Mouse (Mus musculus): ENCODE data around the gene Adgrl3. TPM values are rescaled to one million over a fixed set of nuclear protein-coding genes. Genes with fewer than 3 reads are reported as not detected.

Adgrl3 gene
- polyA plus RNA-seq, 1 experiment from 2014 or later = 66.3 TPM

DNA sequence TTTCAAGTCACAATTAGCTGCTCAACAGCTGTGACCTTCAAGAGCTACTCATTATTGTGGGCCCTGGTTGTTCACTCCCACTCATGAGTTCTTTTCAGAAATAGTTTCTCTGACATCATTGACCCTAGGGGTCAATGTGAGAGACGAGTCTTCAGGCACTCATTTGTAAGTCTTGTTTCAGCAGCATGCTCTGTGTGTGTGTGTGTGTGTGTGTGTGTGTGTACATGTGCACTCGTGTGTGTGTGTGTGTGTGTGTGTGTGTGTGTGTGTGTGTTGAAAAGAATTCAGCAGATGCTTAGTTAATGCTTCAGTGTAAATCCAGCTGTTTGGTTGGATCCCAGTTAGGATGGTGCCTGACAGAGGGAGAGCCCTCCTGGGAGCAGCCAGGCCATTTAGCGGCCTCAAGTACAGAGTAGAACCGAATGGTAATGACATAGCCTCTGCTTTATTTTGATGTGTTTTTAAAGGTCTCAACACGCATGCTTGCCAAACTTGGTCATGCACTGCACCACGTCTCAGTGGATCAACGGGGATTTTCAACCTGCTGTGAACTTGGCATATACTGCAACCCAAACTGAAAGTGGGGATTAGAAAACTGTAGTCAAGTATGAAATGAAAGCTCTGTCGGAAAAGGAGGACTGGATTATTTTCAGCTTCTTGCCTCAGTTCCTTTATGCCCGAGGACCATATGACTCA lies 325.6 kb downstream of the Adgrl3 start:
- H3K27me3 ChIP-seq = no peaks in the 10 kb centered on the region
- 41% methylated on average over 9 of the region's 9 CpGs for whole genome bisulfite sequencing
- H3K4me3 ChIP-seq = no peak overlapping the region
- no peak overlapping the region for H3K9ac ChIP-seq
- H3K4me1 ChIP-seq = peaks cover 35% of the 10 kb centered on the region
- peak; percentile 68 for ATAC-seq (ENCODE audit: low FRiP score, low read depth)
- no peak overlapping the region for H3K27ac ChIP-seq
- no peak overlapping the region for H3K4me2 ChIP-seq (replicated peaks)
- no peaks in the 10 kb centered on the region for H3K9me3 ChIP-seq
- H3K36me3 ChIP-seq = no peaks in the 10 kb centered on the region

DNA sequence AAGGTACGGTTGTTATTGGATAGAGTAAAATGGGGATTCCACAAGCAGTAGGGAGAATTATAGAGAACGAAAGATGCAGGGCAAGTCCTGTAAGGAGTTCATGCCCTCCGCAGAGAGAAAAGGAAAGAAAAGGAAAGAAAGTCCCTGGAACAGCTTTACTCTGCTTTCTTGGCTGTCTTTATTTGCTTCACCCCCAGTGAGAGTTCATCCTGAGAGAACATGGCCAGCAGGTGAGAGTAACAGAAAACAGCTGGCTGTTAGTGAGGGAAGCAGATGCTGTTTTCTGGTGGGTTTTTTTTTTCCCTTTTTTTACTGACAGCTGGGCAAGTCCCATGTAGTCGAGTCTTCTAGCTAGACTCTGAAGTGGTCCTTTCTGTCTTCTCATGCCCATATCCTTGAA lies 327.6 kb downstream of the Adgrl3 start:
- Histone ChIP-seq H3K27me3 (no peaks in the 10 kb centered on the region), H3K9ac (no peak overlapping the region), H3K4me2 (replicated peaks) (peak overlapping the region; percentile 21; the same call in 1 of the 2 replicates), H3K9me3 (no peaks in the 10 kb centered on the region), H3K4me3 (no peak overlapping the region), H3K36me3 (no peaks in the 10 kb centered on the region), H3K27ac (peak overlapping the region; percentile 44; the same call in 1 of the 2 replicates), H3K4me1 (peaks cover 35% of the 10 kb centered on the region)
- peak; percentile 53; the same call in 1 of the 2 replicates for ATAC-seq (ENCODE audit: low FRiP score, low read depth)
- WGBS = 14% methylated on average over 4 of the region's 4 CpGs

DNA sequence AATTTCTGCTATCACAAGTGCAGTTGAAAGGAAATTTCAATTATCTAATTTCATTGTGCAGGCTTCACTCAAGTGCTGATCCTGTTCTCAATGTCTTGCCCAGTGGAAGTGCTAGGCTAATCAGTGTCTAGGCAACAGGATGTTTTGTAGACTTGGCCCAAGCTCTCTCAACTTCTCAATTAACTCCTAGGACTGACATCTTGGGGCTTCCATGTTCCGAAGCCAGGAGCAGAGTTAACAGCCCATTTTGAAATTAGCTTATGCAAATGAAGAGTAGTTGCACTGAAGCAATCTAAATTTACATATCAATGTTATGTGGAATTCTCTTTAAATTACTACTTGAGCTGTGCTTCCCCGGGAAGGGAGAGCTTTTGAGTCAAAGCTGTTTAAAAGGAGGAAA lies 339.6 kb downstream of the Adgrl3 start:
- 61% methylated on average over 2 of the region's 2 CpGs for WGBS
- Histone ChIP-seq H3K9ac (no peak overlapping the region), H3K9me3 (no peaks in the 10 kb centered on the region), H3K36me3 (no peaks in the 10 kb centered on the region), H3K4me2 (replicated peaks) (no peak overlapping the region), H3K4me3 (no peak overlapping the region), H3K27me3 (no peaks in the 10 kb centered on the region), H3K4me1 (no peaks in the 10 kb centered on the region), H3K27ac (no peak overlapping the region)
- ATAC-seq (ENCODE audit: low FRiP score, low read depth) = no peak

DNA sequence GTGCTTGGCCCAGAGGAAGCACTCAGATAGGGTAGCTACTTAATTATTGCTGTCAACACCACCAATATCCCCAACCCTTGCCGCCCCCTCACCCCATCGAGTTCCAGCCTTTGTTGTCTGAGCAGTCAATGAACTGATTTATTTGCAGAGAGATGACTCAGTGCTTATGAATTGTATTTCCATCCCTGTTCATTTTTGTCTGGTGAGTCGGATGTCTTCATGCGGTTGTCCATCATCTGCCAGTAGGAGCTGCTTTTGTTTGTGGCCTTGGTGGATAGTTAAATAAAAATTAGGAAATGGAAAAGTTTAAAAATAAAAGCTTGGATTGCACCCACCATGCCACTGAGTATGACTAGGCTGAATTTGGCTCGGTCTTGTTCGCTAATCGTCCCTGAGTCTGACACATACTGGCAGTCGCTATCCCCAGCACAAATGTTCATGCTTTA lies 344.3 kb downstream of the Adgrl3 start:
- Histone ChIP-seq H3K9ac (no peak overlapping the region), H3K4me3 (no peak overlapping the region), H3K27ac (no peak overlapping the region), H3K4me1 (no peaks in the 10 kb centered on the region), H3K9me3 (no peaks in the 10 kb centered on the region), H3K4me2 (replicated peaks) (no peak overlapping the region), H3K36me3 (no peaks in the 10 kb centered on the region), H3K27me3 (no peaks in the 10 kb centered on the region)
- 86% methylated on average over 8 of the region's 8 CpGs for WGBS
- ATAC-seq (ENCODE audit: low FRiP score, low read depth) = no peak

DNA sequence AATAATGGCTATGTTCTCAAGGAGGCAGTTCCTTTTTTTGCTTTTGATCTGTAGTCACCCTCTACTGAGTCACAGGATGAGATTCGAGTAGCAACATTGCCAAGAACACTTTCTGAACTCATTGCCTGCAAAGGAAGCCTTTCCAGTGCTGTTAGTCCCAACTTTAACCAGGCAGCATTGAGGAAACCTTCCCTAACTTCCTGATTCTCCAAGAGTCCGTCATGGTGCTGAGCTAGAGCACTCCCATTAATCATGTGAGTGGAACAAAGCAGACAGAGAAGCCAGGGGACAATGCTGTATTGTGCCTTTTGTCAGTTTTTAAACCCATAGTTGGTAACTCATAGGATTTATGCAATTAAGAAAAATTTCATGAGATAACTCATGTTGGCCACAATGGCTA lies 345.3 kb downstream of the Adgrl3 start:
- Histone ChIP-seq H3K9ac (no peak overlapping the region), H3K27me3 (no peaks in the 10 kb centered on the region), H3K4me1 (no peaks in the 10 kb centered on the region), H3K4me3 (no peak overlapping the region), H3K36me3 (no peaks in the 10 kb centered on the region), H3K27ac (no peak overlapping the region), H3K9me3 (no peaks in the 10 kb centered on the region), H3K4me2 (replicated peaks) (no peak overlapping the region)
- WGBS = 70% methylated on average over 2 of the region's 2 CpGs
- ATAC-seq (ENCODE audit: low FRiP score, low read depth) = no peak

DNA sequence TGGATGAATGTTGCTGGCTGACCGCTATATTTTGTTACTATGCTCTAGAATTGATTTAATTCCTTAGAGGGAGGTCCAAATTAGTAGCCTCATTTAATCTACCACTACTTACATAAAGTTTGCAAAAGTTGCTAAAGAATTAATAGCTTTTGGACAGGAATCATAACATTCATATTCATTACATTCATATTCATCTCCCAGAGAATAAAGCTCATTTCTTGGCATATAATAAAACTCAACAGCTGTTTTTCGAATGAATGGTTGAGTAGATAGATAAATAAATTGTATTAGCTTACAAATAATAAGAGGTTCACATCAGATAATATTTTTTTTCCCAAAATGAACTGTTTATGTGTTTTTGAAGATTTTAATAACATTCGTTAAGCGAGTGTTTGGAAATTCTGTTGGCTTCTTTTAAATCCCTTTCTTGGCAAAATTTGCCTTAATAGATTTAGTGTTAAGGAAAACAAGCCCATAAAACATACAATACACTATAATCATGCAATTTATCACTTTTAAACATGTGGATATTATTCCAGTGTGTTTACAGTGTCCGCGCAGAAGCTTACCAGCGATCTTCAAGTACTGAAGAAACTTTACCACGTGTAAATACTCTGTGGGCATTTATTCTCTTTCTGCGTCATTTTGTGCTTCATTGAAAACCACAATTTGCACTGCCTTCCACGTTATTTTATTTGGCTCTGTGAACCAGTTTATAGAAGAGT lies 350.4 kb downstream of the Adgrl3 start:
- no peaks in the 10 kb centered on the region for H3K27me3 ChIP-seq
- 53% methylated on average over 10 of the region's 10 CpGs for WGBS
- no peak overlapping the region for H3K4me2 ChIP-seq (replicated peaks)
- no peaks in the 10 kb centered on the region for H3K9me3 ChIP-seq
- no peak overlapping the region for H3K4me3 ChIP-seq
- no peaks in the 10 kb centered on the region for H3K36me3 ChIP-seq
- peak overlapping the region; percentile 22; the same call in 1 of the 2 replicates for H3K27ac ChIP-seq
- no peak overlapping the region for H3K9ac ChIP-seq
- ATAC-seq (ENCODE audit: low FRiP score, low read depth) = no peak
- no peaks in the 10 kb centered on the region for H3K4me1 ChIP-seq

DNA sequence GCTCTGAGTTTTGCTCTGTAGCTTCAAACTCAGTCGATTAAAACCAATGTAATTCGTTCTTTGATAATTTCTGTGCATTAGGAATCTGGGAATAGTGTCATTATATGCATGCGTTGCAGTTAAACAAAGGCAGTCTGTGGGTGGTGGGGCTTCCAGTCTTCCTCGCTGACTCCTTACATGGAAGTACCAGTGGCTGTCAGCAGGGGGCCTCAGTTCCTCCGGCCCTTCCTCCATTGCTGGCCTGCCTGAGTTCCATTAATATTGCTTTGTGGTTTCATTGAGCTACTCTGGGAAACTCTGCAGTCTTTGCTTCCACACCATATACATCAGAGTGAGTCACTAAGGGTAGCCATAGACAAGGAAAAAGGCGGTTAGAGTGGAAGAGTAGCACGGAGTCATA lies 356.1 kb downstream of the Adgrl3 start:
- H3K9me3 ChIP-seq = peaks cover 3% of the 10 kb centered on the region; the same call in 1 of the 2 replicates
- no peaks in the 10 kb centered on the region for H3K4me1 ChIP-seq
- no peaks in the 10 kb centered on the region; the same call in 1 of the 2 replicates for H3K36me3 ChIP-seq
- no peak overlapping the region for H3K27ac ChIP-seq
- no peak for ATAC-seq (ENCODE audit: low FRiP score, low read depth)
- no peak overlapping the region for H3K4me2 ChIP-seq (replicated peaks)
- H3K4me3 ChIP-seq = no peak overlapping the region
- WGBS = 90% methylated on average over 7 of the region's 7 CpGs
- no peaks in the 10 kb centered on the region for H3K27me3 ChIP-seq
- no peak overlapping the region for H3K9ac ChIP-seq

DNA sequence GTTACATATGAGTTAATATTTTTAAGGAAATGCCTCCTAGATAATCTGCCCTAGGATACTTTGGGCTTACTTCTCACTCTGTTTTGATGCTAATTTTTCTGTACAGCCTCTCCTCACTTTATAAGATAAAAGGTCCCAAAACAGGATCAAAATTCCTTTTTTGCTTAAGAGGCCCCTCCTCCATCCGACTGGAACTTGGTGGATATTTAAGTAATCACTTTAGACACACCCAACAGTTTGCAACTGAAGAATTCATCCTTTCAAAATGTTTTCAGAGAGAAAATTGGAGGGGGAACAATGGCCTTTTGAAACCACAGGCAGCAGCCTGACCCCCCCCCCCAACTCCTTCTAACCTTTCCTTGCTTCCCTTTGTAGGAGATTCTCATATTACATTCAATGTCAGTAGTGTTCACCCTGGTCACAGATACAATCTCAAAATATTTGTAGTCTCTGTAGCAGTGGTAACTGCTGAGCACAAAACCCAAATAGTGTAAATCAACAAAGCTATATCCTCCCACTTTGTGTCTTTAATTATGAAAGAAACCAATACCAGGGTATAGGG lies 385.7 kb downstream of the Adgrl3 start:
- H3K36me3 ChIP-seq = peaks cover 7% of the 10 kb centered on the region; the same call in 1 of the 2 replicates
- H3K4me3 ChIP-seq = no peak overlapping the region
- H3K9me3 ChIP-seq = no peaks in the 10 kb centered on the region
- no peak overlapping the region for H3K9ac ChIP-seq
- H3K27me3 ChIP-seq = no peaks in the 10 kb centered on the region
- no peak overlapping the region for H3K27ac ChIP-seq
- ATAC-seq (ENCODE audit: low FRiP score, low read depth) = no peak
- no peaks in the 10 kb centered on the region for H3K4me1 ChIP-seq
- no peak overlapping the region for H3K4me2 ChIP-seq (replicated peaks)
- whole genome bisulfite sequencing = 61% methylated on average over 1 of the region's 1 CpGs

DNA sequence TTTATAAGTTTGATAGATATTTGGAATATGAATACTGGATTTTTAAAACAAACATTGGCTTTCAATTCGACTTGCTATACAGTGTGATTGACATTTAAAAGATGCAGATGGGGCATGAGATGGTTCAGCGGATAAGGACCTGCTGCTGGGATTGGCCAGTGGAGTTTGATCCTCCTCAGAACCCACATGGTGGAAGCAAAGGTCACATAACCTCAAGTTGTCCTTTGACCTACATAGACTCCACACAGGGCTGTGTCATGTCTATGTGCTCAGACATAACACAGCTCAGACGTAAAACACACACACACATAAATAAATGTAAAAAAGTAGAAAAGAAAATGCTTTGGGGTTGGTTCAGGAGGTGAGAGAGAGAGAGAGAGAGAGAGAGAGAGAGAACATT lies 397.4 kb downstream of the Adgrl3 start:
- no peaks in the 10 kb centered on the region for H3K27me3 ChIP-seq
- H3K4me3 ChIP-seq = no peak overlapping the region
- ATAC-seq (ENCODE audit: low FRiP score, low read depth) = no peak
- H3K4me2 ChIP-seq (replicated peaks) = no peak overlapping the region
- 69% methylated on average over 3 of the region's 3 CpGs for WGBS
- no peaks in the 10 kb centered on the region for H3K4me1 ChIP-seq
- no peak overlapping the region for H3K9ac ChIP-seq
- H3K36me3 ChIP-seq = no peaks in the 10 kb centered on the region
- no peaks in the 10 kb centered on the region for H3K9me3 ChIP-seq
- no peak overlapping the region for H3K27ac ChIP-seq

DNA sequence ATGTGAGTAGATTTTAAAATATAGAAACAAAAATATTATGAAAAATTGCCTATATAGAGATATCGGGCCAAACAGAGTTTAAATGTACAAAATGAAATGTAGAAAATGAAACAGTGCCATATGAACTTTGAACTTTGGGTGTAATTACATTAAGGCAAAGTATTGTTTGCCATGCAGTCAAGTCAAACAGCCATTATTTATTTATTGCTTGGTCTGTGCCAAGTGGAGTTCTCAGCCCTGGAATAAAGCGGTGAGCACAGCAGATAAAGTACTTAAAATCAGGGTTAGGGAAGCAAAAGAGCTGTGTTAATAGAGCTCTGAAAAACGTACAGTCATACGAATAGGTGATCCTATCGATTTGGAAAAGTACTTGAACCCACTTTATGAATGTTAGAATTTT lies 407.5 kb downstream of the Adgrl3 start:
- 74% methylated on average over 5 of the region's 5 CpGs for WGBS
- no peaks in the 10 kb centered on the region for H3K27me3 ChIP-seq
- ATAC-seq (ENCODE audit: low FRiP score, low read depth) = no peak

DNA sequence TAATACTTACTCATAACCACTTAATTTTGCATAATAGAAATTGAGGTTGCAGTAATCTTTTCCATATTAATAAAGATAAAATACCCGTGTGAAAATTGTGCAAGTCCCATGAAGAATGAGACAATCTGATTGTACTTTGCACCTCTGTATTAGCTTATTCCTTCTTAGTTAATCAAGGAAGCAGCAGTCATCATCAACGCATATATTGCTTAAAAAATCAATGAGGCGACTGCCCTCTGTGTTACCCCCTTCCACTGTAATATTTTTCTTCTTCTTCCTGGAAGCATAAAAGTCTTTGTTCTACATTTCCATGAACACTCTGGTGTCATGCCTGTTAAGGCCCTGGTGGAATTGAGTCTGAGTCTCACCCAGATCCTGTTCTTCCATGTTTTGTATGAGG lies 416.4 kb downstream of the Adgrl3 start:
- H3K27ac ChIP-seq = no peak overlapping the region
- no peaks in the 10 kb centered on the region for H3K4me1 ChIP-seq
- no peak for ATAC-seq (ENCODE audit: low FRiP score, low read depth)
- no peaks in the 10 kb centered on the region for H3K27me3 ChIP-seq
- peaks cover 8% of the 10 kb centered on the region for H3K36me3 ChIP-seq
- no peak overlapping the region for H3K4me3 ChIP-seq
- no peak overlapping the region for H3K9ac ChIP-seq
- WGBS = 83% methylated on average over 3 of the region's 3 CpGs
- peaks cover 8% of the 10 kb centered on the region; the same call in 1 of the 2 replicates for H3K9me3 ChIP-seq
- no peak overlapping the region for H3K4me2 ChIP-seq (replicated peaks)

More for the DNA sequence above, 407.5 kb downstream of the Adgrl3 start:
- H3K4me2 ChIP-seq (replicated peaks) = no peak overlapping the region
- H3K36me3 ChIP-seq = peaks cover 5% of the 10 kb centered on the region
- H3K27ac ChIP-seq = no peak overlapping the region
- no peak overlapping the region for H3K9ac ChIP-seq
- peaks cover 4% of the 10 kb centered on the region; the same call in 1 of the 2 replicates for H3K9me3 ChIP-seq
- H3K4me1 ChIP-seq = no peaks in the 10 kb centered on the region
- no peak overlapping the region for H3K4me3 ChIP-seq

DNA sequence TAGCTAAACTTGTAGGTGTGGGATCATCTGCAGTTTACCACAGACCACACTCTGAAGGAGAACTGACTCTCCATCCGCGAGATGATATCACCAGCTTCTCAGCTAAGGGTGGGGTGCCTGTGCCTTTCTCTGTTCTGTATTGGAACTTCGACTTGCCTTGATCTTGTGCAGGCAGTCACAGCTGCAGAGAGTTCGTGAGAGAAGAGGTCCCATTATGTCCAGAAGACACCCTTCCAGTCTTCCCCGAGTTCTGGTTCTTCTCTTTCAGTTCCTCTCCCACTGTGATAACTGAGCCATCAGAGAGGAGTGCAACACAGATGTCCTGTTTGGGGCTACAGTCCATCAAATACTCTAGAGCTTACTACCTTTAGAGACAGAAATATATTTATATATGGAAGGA lies 422.2 kb downstream of the Adgrl3 start:
- Histone ChIP-seq H3K27ac (no peak overlapping the region), H3K9ac (no peak overlapping the region), H3K4me3 (no peak overlapping the region), H3K4me2 (replicated peaks) (no peak overlapping the region), H3K9me3 (peaks cover 8% of the 10 kb centered on the region; the same call in 1 of the 2 replicates), H3K4me1 (no peaks in the 10 kb centered on the region), H3K36me3 (peaks cover 12% of the 10 kb centered on the region), H3K27me3 (no peaks in the 10 kb centered on the region)
- ATAC-seq (ENCODE audit: low FRiP score, low read depth) = no peak
- 73% methylated on average over 5 of the region's 5 CpGs for WGBS
